Mouse (Mus musculus) macrophage (primary cell): ENCODE results near the gene Ccdc127. TPM values are rescaled to one million over a fixed set of nuclear protein-coding genes. Genes with fewer than 3 reads are reported as not detected.

ENCODE experiments used
- H3K27ac ChIP-seq: fragments of 350-480 bp; formaldehyde crosslinking; 2 replicates; pipeline ENCODE4 v1.9.0; 2021
- H3K36me3 ChIP-seq: fragments of 350-480 bp; formaldehyde crosslinking; 2 replicates; pipeline ENCODE4 v1.9.0; 2021; ENCODE audit errors: inconsistent target
- H3K4me3 ChIP-seq: fragments of 350-480 bp; formaldehyde crosslinking; 2 replicates; pipeline ENCODE4 v1.9.0; 2021; ENCODE audit errors: inconsistent target
- H3K79me2 ChIP-seq: fragments of 350-480 bp; formaldehyde crosslinking; 2 replicates; pipeline ENCODE4 v1.9.0; 2021; ENCODE audit errors: inconsistent target
- WGBS: methylation state at CpG from one replicate; pipeline ENCODE4 v1.1.7; 2026; ENCODE audit warnings: inconsistent platforms; ENCODE audit not compliant: missing documents; 5-methylcytosine and 5-hydroxymethylcytosine counted together
- polyA plus RNA-seq: library from polyadenylated mRNA; stranded (reverse); fragments of 250-400 nt; gene quantifications from 3 replicates; pipeline ENCODE4 v1.2.4, GENCODE M21; 2018; ENCODE audit warnings: inconsistent platforms
- total RNA-seq, 78 experiments: library from RNA; depleted of rRNA; stranded (reverse); fragments of 250-400 nt; gene quantifications; 1 replicate in 9 of 78; 2 replicates in 24 of 78; 3 replicates in 43 of 78; 4 replicates in 2 of 78; pipeline ENCODE4 v1.2.4; 2018; ENCODE audit warnings: inconsistent platforms in 56 of 78

Gene Ccdc127
- total RNA-seq (2018; cell fraction: chromatin; rRNA removed), result 10 to 100 TPM in 7 of 26 experiments, 1 to 10 TPM in 19; 2.6 to 28.6 (median 7.7) TPM
- total RNA-seq (2018; cell fraction: cytosol; rRNA removed), result 10 to 100 TPM; 17.8 to 62.6 (median 37.8) TPM
- total RNA-seq (2018; cell fraction: nucleus; rRNA removed), result 10 to 100 TPM in 23 of 26 experiments, 1 to 10 TPM in 3; 4.4 to 36.1 (median 16.9) TPM
- 30.5 to 37.2 TPM (median 31.6 TPM) in 3 replicates for polyA plus RNA-seq

DNA sequence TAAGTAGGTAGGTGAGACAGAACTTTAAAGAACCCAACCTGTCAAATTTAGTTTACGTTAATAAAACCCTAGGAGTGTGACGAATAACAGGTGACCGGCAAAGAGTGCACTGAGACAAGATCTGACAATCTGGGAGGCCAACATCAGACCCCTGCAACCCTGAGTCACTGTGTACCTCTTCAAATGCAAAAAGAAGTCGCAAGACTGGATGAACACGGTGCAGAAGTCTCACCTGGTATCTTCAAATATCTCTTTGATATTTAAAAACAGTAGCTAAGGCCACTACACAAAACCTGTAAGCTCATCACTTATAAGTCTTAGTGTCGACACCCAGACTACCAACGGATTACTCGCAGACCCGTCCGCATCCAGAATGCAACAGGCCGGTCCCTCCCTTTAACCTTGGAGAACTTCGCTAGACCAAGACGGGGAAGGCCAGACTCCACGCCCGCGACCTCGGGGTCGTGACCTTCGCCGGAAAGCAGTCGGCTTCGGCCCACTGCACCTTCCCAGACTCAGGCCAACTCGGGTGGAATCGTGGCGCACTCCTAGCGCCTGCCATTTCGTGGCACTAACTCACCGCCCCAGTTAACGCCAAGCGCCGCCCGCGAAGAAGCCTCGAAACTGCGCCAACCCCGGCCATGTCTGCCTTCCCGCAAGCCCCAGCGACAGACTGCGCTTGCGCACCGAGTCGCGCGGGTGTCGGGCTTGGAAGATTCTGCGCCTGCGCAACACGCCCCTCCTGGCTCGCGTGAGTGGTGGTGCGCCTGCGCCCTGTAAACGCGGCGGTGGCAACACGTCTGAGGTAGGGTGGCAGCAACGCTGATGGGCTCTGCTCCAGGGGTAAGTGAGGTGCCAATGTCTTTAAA, at the start of gene Ccdc127, which contains the start of gene Sdha:
Gene Ccdc127, plus strand, starts transcription at position 744 of the 869 bp plus-strand sequence.
Gene Sdha, minus strand, starts transcription at position 715 of the 869 bp plus-strand sequence.
- WGBS, result 2% methylated on average over 57 of the region's 57 CpGs
- H3K79me2 ChIP-seq, result peaks cover 99% of the 10 kb centered on the region
- peak within 1 kb of the TSS; percentile 83 for H3K4me3 ChIP-seq
- H3K36me3 ChIP-seq, result peaks cover 20% of the 10 kb centered on the region
- H3K27ac ChIP-seq, result peak within 1 kb of the TSS; percentile 75

DNA sequence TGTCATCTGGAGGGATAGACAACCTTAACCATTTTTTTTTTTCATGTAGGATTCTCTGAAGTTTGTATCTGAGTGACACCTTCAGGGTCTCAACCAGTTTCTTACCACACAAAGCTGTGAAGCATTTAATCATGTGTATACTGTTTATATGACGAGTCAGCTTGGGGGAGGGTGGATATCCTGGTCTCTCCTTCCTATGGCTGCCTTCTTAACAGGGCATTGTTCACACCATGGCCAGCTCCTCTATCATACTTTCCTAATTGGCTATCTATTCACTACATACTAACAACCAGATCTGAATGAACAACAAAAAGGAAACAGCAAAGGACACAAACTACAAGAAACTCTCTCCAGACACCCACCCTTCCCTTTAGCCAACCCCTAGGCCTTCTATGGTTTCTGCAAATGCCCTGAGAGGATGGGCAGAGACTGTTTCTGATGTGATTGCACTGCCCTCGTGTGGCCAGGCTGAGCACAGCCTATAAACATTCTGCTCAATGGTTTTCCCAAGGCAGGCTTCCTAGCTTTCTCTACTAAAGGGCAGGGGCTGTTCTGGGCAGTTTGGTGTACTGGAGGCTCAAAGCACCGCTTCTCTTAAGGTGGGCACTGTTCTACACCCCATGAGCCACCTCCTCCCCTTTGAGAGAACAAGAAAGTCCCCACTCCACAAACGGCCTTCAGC, 49.0 kb upstream of the Ccdc127 start:
- H3K4me3 ChIP-seq, result no peak overlapping the region
- H3K27ac ChIP-seq, result no peak overlapping the region
- 40% methylated on average over 4 of the region's 4 CpGs for WGBS
- H3K36me3 ChIP-seq, result peaks cover 37% of the 10 kb centered on the region
- H3K79me2 ChIP-seq, result no peaks in the 10 kb centered on the region

DNA sequence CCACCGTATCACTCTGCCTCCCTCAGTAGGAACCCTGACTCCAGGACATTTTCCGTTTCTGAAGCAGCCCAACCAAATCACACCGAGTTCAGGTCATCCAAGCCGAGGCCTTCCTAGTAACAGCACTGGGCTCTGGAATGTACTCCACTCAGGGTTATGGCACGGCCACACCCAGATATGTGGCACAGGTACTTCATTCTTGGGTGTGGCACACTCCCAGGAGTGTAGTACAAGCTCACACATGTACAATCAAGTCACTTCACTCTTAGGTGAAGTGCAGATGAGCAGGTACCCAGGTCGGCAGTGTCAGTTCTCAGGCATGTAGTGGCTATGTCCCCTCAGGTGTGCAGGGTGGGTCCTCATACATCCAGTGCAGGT, 48.5 kb upstream of the Ccdc127 start:
- H3K79me2 ChIP-seq, result no peaks in the 10 kb centered on the region
- peaks cover 42% of the 10 kb centered on the region for H3K36me3 ChIP-seq
- H3K27ac ChIP-seq, result no peak overlapping the region
- H3K4me3 ChIP-seq, result no peak overlapping the region
- WGBS, result 80% methylated on average over 6 of the region's 6 CpGs

DNA sequence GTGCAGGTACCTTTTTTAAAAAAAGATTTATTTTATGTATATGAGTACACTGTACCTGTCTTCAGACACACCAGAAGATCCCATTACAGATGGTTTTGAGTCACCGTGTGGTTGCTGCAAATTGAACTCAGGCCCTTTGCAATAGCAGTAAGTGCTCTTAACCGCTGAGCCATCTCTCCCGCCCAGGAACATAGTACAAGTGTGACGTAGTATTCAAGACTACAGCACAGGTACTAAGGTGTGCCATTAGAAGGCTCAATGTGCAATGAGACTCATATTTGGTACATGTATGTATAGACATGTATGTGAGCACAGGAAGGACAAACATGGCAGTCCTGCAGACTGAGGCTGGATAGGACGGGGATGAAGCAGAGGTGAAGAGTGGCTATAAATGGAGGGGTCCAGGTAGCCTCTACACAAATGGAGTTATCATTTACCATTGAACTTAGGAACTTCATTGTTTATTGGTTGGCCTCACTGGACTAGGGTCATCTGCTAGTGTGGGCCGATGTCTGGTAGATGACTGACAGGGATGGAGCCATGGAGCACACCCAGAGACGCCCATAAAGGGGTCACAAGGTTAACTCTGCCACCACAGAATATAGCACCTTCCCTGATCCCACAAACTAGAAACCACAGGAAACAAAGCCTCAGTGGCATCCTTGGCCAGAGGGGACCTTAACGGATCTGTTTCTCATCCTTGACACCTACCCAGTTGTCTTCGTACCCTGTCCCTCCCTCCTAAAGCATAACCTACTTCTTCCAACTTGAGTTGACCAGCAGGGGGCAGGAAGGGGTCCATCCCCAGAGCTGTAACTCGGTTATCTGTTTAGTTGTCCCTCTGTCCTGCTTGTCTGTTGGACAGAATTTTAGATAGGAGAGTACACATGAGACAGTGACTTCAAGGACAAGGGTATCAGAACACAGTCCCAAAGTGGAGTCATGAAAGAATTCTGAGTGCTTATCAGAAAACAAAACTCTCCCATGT, 47.8 kb upstream of the Ccdc127 start:
- WGBS, result 94% methylated on average over 9 of the region's 10 CpGs

DNA sequence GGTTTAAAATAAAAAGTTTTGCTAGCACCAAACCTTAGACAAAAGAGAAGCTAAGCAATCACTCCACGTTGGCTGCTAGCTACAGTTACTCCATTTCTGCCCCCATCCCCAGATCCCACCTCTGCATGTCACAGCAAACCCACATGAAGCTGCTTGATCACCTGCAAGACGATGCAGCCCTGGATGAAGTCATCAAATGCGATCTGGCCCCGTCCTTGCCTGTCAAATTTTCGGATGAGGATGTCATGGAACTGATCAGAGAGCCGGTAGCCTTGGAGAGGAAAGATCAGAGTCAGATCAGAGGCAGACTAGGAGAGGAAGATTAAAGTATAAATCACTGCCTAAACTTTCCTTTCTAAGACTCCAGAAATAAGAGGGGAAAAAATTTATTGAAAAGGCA, 44.7 kb upstream of the Ccdc127 start:
- 91% methylated on average over 6 of the region's 6 CpGs for WGBS
- H3K79me2 ChIP-seq, result no peaks in the 10 kb centered on the region
- H3K36me3 ChIP-seq, result peaks cover 79% of the 10 kb centered on the region
- no peak overlapping the region for H3K4me3 ChIP-seq
- no peak overlapping the region for H3K27ac ChIP-seq

More for the DNA sequence above, 47.8 kb upstream of the Ccdc127 start:
- H3K79me2 ChIP-seq, result no peaks in the 10 kb centered on the region
- H3K27ac ChIP-seq, result no peak overlapping the region
- no peak overlapping the region for H3K4me3 ChIP-seq
- peaks cover 50% of the 10 kb centered on the region for H3K36me3 ChIP-seq

DNA sequence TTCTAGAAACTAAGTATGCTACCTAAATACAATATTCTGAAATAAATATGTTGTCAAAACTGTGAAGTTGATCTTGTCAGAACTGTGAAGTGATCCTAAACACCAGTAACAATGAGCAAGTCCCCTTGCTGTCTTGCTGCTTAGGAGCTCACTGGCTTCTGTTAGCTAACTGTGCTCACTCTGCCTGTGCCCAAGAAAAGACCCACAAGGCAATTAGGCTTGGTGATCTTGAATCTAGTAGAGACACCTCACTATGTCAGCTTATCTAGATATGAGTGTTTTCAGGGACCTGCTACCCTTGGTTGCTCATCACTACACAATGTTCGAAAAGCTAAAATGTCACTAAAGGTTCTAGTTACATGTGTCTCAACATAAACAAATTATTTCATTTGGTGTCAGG, 44.3 kb upstream of the Ccdc127 start:
- Histone ChIP-seq H3K36me3 (peaks cover 83% of the 10 kb centered on the region), H3K79me2 (no peaks in the 10 kb centered on the region), H3K27ac (no peak overlapping the region), H3K4me3 (no peak overlapping the region)
- 90% methylated on average over 1 of the region's 1 CpGs for whole genome bisulfite sequencing

DNA sequence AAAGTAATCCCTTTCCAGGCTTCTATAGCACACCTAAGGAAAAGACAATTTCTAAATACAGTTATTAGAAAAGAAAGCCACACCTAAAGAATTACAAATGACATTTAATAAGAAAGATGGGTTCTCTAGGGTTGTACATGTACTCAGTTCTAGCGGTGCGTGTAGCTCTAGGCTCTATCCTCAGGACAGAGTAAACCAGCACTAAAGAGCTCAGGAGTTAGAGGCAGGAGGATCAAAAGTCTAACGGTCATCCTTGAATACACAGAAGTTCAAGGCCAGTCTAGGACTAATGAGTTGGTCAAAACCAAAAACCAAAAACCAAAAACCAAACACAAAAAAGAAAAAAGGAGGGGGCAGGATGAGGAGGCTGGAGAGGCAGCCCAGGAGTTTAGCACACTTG, 35.5 kb upstream of the Ccdc127 start:
- Histone ChIP-seq H3K4me3 (no peak overlapping the region), H3K36me3 (peaks cover 22% of the 10 kb centered on the region), H3K79me2 (peaks cover 54% of the 10 kb centered on the region), H3K27ac (no peak overlapping the region)
- WGBS, result 100% methylated on average over 3 of the region's 3 CpGs

DNA sequence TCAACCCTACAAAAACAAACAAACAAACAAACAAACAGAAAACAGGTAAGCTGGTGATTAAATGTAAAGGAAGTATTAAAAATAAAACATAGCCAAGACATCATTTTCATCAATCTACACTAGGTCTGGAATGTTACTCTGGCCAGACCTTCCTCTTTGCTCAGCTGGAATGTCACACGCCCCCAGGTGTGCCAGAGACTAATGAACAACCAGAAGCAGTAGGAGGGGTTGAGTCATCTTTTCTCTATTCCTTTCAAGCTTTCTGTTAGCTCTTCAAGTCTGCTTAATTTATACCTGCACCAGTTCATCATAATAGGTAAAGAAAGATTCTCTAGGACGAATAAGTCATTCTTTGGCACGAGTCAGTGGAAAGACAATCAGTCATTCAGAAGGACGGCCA, 33.7 kb upstream of the Ccdc127 start:
- Histone ChIP-seq H3K79me2 (peaks cover 54% of the 10 kb centered on the region), H3K27ac (peak overlapping the region; percentile 55), H3K4me3 (peak overlapping the region; percentile 96), H3K36me3 (peaks cover 15% of the 10 kb centered on the region)
- WGBS, result 29% methylated on average over 4 of the region's 4 CpGs

DNA sequence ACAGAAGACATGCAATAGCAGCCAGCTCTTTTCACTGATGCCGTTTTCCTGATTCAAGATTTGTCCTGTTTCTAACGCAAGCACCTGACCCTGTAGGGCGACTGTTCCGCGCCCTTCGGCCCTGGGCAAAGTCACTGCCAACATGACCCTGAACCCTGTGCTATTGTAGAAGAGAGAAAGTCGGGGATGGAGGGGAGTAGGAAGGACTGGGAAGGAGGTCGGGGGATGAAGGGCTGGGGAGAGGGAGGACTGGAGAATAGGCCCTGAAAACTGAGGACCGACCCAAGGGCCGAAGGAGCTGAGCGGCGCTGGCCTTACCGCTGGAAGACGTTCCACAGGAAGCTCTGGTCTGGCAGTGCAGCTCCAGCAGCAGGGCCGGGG, 33.3 kb upstream of the Ccdc127 start:
- peaks cover 15% of the 10 kb centered on the region for H3K36me3 ChIP-seq
- peaks cover 52% of the 10 kb centered on the region for H3K79me2 ChIP-seq
- WGBS, result 2% methylated on average over 15 of the region's 15 CpGs
- peak overlapping the region; percentile 55 for H3K27ac ChIP-seq
- peak overlapping the region; percentile 96 for H3K4me3 ChIP-seq

DNA sequence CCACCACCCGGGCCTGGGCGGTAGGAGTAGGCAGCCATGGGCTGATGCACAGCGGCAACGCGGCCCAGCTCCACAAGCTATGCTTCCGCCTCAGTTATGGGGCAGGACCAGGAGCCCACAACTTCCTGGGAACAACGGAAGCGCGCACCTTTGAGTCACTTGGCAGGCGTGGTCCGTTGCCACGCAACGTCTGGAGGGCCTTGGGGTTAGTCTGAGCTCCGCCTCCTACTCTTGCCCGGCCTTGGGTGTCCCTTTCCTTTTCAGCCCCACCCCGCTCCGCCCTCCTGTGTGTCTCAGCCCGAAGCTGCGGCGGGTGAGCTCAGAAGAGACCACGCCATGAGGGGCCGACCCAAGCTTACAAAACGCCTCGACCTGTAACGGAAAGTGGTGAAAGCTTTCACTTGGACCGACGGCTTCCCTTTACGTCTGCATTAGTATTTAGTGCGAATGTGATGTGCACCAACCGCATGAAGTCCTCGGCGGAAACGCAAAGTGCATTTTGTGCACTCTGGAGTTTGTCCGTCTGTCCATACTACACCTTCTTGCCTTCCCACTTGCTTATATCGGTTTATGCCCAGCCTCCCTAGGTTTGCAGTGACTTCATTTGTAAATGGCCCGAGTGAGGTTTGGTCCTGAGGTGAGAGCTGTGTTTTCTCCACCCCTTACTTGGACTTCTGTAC, 32.8 kb upstream of the Ccdc127 start, which contains the start of gene Pdcd6:
Gene Pdcd6, minus strand, starts transcription at position 411 of the 680 bp plus-strand sequence.
- WGBS, result under 1% methylated on average over 31 of the region's 36 CpGs
- H3K27ac ChIP-seq, result peak within 1 kb of the TSS; percentile 55
- H3K4me3 ChIP-seq, result peak within 1 kb of the TSS; percentile 96

DNA sequence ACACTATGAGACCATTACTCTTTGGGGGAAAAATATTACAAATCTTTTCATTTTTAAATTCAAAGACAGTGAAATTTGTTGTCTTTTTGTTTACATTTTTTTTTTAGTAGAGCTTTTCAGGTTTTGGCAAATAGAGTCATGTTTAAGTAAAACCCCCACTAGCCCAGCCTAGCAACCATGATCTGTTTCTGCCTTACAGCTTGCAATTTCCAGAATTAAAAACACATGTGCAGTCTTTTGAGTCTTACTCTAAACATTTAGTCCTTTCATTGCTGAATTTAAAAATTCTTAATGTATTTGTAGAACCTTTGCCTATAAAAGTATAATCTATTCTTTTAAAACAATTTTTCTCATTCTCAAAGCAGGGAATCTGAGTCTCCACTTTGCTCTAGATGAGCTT, 20.8 kb upstream of the Ccdc127 start:
- H3K36me3 ChIP-seq, result peaks cover 85% of the 10 kb centered on the region
- H3K27ac ChIP-seq, result no peak overlapping the region

More for the DNA sequence above, 32.8 kb upstream of the Ccdc127 start, which contains the start of gene Pdcd6:
- Histone ChIP-seq H3K79me2 (peaks cover 47% of the 10 kb centered on the region), H3K36me3 (peaks cover 18% of the 10 kb centered on the region)

DNA sequence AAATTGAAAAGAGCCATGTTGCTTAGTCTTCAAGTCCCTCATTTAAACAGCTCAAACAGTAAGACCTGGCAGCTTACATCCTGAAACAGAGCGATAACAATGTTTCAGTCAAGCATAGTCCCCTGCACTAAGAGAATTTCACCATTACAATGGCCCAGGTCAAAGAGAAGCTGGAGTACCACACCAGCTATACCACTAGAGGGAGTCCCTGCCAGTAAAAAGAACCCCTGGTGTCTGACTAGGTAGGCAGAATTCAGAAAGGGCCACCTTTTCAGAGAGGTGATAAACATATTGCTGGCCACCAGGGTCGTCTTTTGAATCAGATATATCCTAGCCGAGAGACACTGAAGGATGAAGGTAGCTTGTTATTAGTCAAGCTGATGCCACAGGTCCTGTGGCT, 9.1 kb upstream of the Ccdc127 start:
- H3K27ac ChIP-seq, result no peak overlapping the region
- peaks cover 69% of the 10 kb centered on the region for H3K36me3 ChIP-seq
- no peak overlapping the region for H3K4me3 ChIP-seq
- 46% methylated on average over 3 of the region's 3 CpGs for WGBS
- peaks cover 21% of the 10 kb centered on the region for H3K79me2 ChIP-seq

More for the DNA sequence above, 20.8 kb upstream of the Ccdc127 start:
- Histone ChIP-seq H3K79me2 (no peaks in the 10 kb centered on the region), H3K4me3 (no peak overlapping the region)

DNA sequence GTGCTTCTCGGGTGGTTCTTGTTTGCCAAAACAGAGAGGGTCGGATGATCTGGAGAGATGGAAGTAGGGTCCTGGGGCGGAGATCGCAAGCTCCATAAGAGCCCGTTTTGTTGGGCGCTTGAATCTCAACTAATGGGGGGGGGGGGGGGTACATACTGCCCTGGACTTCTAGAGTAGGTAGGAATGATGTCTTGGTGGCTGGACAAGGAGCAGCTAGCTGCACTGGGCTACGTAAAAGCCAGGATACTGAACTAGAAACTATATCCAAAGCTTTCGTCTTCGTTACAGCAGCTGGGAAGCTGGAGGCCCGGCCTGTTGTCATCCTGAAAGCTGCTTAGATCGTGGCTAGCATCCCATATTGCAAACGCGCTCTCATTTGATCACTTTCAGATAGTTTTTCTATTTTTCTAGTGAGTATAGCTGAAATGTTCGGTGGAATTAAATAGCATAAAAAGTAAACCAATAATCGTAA, 362 bp downstream of the Ccdc127 start:
- Histone ChIP-seq H3K4me3 (peak overlapping the region; percentile 83), H3K79me2 (peaks cover 95% of the 10 kb centered on the region), H3K36me3 (peaks cover 20% of the 10 kb centered on the region), H3K27ac (peak overlapping the region; percentile 75)
- WGBS, result 2% methylated on average over 14 of the region's 15 CpGs
